Mouse (Mus musculus): ENCODE results near the gene Inka2.

DNA sequence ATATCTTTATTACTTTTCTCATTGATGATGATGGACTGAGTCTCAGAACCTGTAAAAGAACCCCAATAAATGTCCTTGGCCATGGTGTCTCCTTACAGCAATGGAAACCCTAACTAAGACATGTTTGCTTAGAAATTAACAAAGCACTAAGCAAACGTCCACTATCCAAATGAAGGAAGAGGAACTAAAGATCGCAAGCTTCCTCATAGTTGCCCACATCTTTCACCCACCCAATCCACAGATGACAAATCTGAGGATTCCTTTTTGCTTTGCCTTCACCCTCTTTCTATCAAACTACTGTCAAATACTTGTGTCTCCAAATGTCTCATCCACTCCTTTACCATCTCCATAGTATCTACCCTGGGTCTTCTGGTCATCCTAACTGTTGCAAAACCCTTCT lies 15.9 kb upstream of the Inka2 start:
- no peak for TF ChIP-seq EP300 (IDR thresholded peaks at IDR 0.05; ENCODE audit: low read depth in 1 of 2, low read length in 2 of 2)
- no peak for TF ChIP-seq NRF1 (IDR thresholded peaks at IDR 0.05; ENCODE audit: insufficient read depth, low read depth, low read length, poor library complexity, severe bottlenecking)
- TF ChIP-seq POLR2A (IDR thresholded peaks at IDR 0.05; ENCODE audit: control insufficient read depth in 1 of 2, insufficient read depth in 1 of 2, low read depth in 1 of 2, low read length in 2 of 2, poor library complexity in 1 of 2) = no peak
- no peak for TF ChIP-seq USF1 (IDR thresholded peaks at IDR 0.05; ENCODE audit: low read depth, low read length)
- TF ChIP-seq CTCF (IDR thresholded peaks at IDR 0.05 in 2 of 3, conservative IDR thresholded peaks at IDR 0.05 in 1 of 3; ENCODE audit: control insufficient read depth in 1 of 3, insufficient read depth in 1 of 3, low read depth in 2 of 3, low read length in 3 of 3, poor library complexity in 1 of 3, severe bottlenecking in 1 of 3) = no peak
- TF ChIP-seq RAD21 (IDR thresholded peaks at IDR 0.05; ENCODE audit: low read depth, low read length) = no peak
- no peak for TF ChIP-seq GATA1 (IDR thresholded peaks at IDR 0.05; ENCODE audit: low read depth, low read length)
- no peak for TF ChIP-seq POLR2AphosphoS5 (IDR thresholded peaks at IDR 0.05; ENCODE audit: borderline replicate concordance, low read depth, low read length)

Data from MEL (cell line).